Comparison of ENCODE assay signal across 7 mouse cellular contexts in genomic region chr13:39183715-39184179, GRCm38 (mm10).
DNase-seq lines count a peak whose midpoint lies in the region; TF ChIP-seq lines count a peak whose summit lies in the region.

No protein-coding gene starts in this region.

- peak; percentile 4 to 26 for DNase-seq in kidney, postnatal 36 days
- no peak for DNase-seq in kidney, adult 9 months
- DNase-seq in brain, embryonic 14.5 days (ENCODE audit: low read depth) = peak; percentile 81
- DNase-seq in embryo, embryonic 10 days (ENCODE audit: low spot score) = peak; percentile 44
- DNase-seq in layer of hippocampus, adult 9-11 months = peak; percentile 3
- no peak for DNase-seq in urinary bladder, postnatal 25 days (ENCODE audit: low spot score)
- no peak for DNase-seq in urinary bladder, postnatal 10 days (ENCODE audit: low spot score)

- TF ChIP-seq CTCF in brain, embryonic 14.5 days (IDR thresholded peaks at IDR 0.05; ENCODE audit: borderline replicate concordance, extremely low read depth, insufficient read depth, insufficient read length) = peak; percentile 37; the same call in 1 of the 2 replicates

- no peak for TF ChIP-seq POLR2A in brain, embryonic 14.5 days (IDR thresholded peaks at IDR 0.05; ENCODE audit: borderline replicate concordance, extremely low read depth, insufficient read depth, insufficient read length, poor library complexity, severe bottlenecking)

Comparison
In these comparisons a context has a peak if more than half of its experiments do, and no peak if none do; other contexts are left out.
1. DNase-seq: peak in kidney, postnatal 36 days (2 of 2), brain, embryonic 14.5 days (single experiment), embryo, embryonic 10 days (single experiment) and layer of hippocampus, adult 9-11 months (single experiment); none in kidney, adult 9 months (single experiment), urinary bladder, postnatal 25 days (single experiment) and urinary bladder, postnatal 10 days (single experiment).